Mouse (Mus musculus) heart, embryonic 13.5 days (tissue): ENCODE data around the gene Ppp1r1b. TPM values are rescaled to one million over a fixed set of nuclear protein-coding genes. Genes with fewer than 3 reads are reported as not detected.
A peak's percentile ranks its signal among the peaks of the same experiment; 100 is the strongest.

Experiments used
- ATAC-seq: fragments of 200-750 bp; cut with Nextera tagmentation; 2 replicates; pipeline ENCODE4 v1.8.0; 2017; ENCODE audit warnings: moderate TSS enrichment; ENCODE audit not compliant: insufficient number of reproducible peaks, low FRiP score, low TSS enrichment; ENCODE audit errors: extremely low read depth
- H3K27ac ChIP-seq: fragments of 300-500 bp; sonication (generic); replicated peaks from 2 replicates; pipeline ENCODE4 v1.5.1; 2015; ENCODE audit warnings: moderate library complexity, mild to moderate bottlenecking, inconsistent platforms
- H3K27me3 ChIP-seq: fragments of 300-500 bp; sonication (generic); replicated peaks from 2 replicates; pipeline ENCODE4 v1.6.1; 2015; ENCODE audit warnings: mild to moderate bottlenecking, inconsistent platforms
- H3K36me3 ChIP-seq: fragments of 300-500 bp; sonication (generic); 2 replicates; pipeline ENCODE4 v1.6.1; 2015; ENCODE audit warnings: mild to moderate bottlenecking, inconsistent platforms
- H3K4me1 ChIP-seq: fragments of 300-500 bp; sonication (generic); 2 replicates; pipeline ENCODE4 v1.6.1; 2015; ENCODE audit warnings: inconsistent platforms
- H3K4me2 ChIP-seq: fragments of 300-500 bp; sonication (generic); 2 replicates; pipeline ENCODE4 v1.6.1; 2015; ENCODE audit warnings: inconsistent platforms, mild to moderate bottlenecking, moderate library complexity
- H3K4me3 ChIP-seq: fragments of 300-500 bp; sonication (generic); 2 replicates; pipeline ENCODE4 v1.5.1; 2015; ENCODE audit warnings: moderate library complexity, mild to moderate bottlenecking, inconsistent platforms
- H3K9ac ChIP-seq: fragments of 300-500 bp; sonication (generic); 2 replicates; pipeline ENCODE4 v1.6.1; 2015; ENCODE audit warnings: inconsistent platforms, mild to moderate bottlenecking, moderate library complexity
- H3K9me3 ChIP-seq: fragments of 300-500 bp; sonication (generic); 2 replicates; pipeline ENCODE4 v1.6.1; 2016; ENCODE audit warnings: inconsistent platforms
- WGBS: fragments of 180-500 bp; shearing (Covaris S2); methylation state at CpG from one replicate; pipeline ENCODE4 v1.1.7; 2015; ENCODE audit warnings: mixed read lengths; 5-methylcytosine and 5-hydroxymethylcytosine counted together
- polyA plus RNA-seq: library from polyadenylated mRNA; unstranded; fragments of >200 nt; fragmentation: Nextera tagmentation; extraction: Ambion mirVana; gene quantifications from 2 replicates; pipeline ENCODE4 v1.2.1, GENCODE M21; 2015

Ppp1r1b gene
- polyA plus RNA-seq: 40.5 and 51.7 TPM in 2 replicates

DNA sequence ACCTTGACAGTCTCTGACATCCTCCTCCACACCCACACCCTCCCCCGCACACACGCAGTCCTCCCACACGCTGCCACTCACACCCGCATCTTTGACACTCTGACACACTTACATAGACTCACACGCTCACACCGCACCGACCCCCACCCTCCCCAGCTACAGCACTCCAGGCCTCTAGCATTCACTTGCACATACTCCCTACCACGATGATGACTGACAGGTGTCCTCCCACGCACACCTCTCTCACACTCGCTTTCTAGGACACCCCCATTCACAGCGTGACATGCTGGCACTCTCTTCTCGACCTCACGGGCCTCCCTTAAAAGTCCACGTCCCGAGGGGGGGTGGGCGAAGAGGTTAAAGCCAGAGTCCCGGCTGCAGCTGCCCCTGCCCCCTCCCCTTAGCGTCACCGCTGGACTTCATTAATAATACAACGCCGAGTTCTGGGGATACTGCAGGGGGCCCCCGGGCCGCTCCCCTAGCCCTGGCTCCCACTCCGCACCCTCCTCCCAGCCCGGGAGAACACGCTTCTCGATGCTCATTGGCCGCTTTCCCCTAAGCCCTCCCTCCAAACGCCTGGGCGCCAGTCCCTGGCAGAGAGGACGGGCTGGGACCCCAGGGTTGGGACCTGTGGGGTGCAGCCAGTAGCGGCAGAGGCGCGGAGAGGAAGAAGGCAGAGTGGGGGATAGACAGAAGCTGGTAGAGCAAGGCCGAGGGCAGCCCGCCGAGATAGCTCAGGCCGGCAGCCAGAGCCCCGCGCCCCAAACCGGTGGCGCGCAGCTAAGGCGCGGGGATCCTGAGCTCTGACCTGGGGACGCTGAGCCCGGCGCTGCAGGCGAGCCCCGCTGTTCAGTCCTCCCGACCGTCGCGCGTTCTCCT lies at the start of gene Ppp1r1b:
Gene Ppp1r1b, plus strand, starts transcription at position 322 of the 879 bp plus-strand sequence.
- H3K4me1 ChIP-seq: peaks cover 52% of the 10 kb centered on the region
- WGBS: under 1% methylated on average over 55 of the region's 55 CpGs
- no peak within 1 kb of the TSS for H3K27ac ChIP-seq
- H3K4me2 ChIP-seq: peak within 1 kb of the TSS; percentile 94
- no peaks in the 10 kb centered on the region for H3K9me3 ChIP-seq
- no peak; the same call in 1 of the 2 replicates for ATAC-seq
- peak within 1 kb of the TSS; percentile 69 for H3K4me3 ChIP-seq
- no peaks in the 10 kb centered on the region for H3K36me3 ChIP-seq
- peak within 1 kb of the TSS; percentile 80 for H3K9ac ChIP-seq
- peaks cover 94% of the 10 kb centered on the region for H3K27me3 ChIP-seq

DNA sequence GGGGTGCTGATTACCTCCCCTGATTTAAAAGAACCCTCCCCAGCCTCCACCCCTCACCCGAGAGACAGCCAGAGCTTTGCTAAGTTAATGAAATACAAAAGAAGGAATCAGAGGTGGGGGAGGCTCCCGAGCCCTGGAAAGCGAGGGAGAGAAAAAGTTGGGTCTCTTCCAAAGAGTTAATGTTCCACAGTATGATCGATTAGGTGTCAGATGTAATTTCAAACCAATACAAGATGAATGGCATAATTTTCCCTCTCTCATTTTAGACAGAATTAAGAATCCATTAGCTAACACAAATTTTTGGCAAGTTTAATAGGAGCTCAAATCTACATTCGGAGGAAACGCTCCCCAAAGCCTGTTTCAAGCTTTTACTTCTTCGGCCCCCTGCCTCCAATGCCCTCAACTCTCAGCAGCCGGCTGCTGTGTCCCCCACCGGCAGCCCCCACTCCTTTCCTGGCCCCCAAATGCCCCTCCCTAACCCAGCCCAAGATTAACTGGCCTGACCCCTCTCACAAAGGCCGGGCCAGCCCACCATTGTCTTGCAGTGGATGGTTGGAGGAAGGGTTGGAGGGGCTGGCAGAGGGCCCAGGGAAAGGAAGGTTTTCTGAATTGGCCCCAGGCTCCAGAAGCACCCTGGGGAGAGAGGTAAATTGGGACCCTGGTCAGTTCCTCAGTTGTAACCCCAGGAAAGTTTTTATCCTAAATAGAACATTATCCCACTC lies 49.6 kb upstream of the Ppp1r1b start:
- H3K9me3 ChIP-seq: no peaks in the 10 kb centered on the region
- WGBS: 26% methylated on average over 10 of the region's 10 CpGs
- ATAC-seq: no peak
- H3K9ac ChIP-seq: 0 out of 2 replicates have a peak overlapping the region, but pooled peaks have one; percentile 64
- H3K36me3 ChIP-seq: no peaks in the 10 kb centered on the region
- no peak overlapping the region for H3K27ac ChIP-seq
- peak overlapping the region; percentile 2; the same call in 1 of the 2 replicates for H3K4me2 ChIP-seq
- H3K4me1 ChIP-seq: peaks cover 46% of the 10 kb centered on the region
- peaks cover 64% of the 10 kb centered on the region for H3K27me3 ChIP-seq
- no peak overlapping the region for H3K4me3 ChIP-seq

DNA sequence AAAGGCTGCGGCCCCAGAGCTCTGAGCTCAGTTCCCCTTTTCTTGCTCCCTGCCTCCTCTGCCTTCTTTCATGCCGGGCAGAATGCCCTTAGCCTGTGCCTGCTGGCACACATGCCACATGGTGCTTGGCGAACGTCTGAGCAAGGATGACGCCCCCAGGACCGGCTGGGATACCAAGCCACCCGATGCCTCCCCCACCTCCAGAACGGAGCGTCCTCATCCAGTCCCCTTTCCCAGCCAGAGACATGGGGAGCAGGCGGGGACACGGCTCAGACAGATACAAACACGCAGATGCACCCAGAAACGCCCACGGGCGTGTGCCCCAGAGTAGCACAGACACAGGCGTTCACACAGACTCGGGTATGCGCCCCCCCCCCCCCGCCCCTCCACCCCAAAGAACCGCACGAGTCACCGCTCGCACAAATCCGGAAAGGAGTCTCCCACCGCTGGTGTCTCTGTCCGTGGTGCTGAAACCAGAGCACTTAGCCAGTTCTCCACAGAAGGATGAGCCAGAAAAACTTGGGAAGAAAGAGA lies 34.3 kb upstream of the Ppp1r1b start:
- H3K4me1 ChIP-seq: no peaks in the 10 kb centered on the region
- peak overlapping the region; percentile 16; the same call in 1 of the 2 replicates for H3K4me3 ChIP-seq
- no peaks in the 10 kb centered on the region for H3K36me3 ChIP-seq
- no peak overlapping the region for H3K27ac ChIP-seq
- ATAC-seq: no peak
- H3K9me3 ChIP-seq: no peaks in the 10 kb centered on the region
- H3K9ac ChIP-seq: no peak overlapping the region
- H3K4me2 ChIP-seq: peak overlapping the region; percentile 31; the same call in 1 of the 2 replicates
- H3K27me3 ChIP-seq: peaks cover 98% of the 10 kb centered on the region
- 2% methylated on average over 26 of the region's 26 CpGs for WGBS

DNA sequence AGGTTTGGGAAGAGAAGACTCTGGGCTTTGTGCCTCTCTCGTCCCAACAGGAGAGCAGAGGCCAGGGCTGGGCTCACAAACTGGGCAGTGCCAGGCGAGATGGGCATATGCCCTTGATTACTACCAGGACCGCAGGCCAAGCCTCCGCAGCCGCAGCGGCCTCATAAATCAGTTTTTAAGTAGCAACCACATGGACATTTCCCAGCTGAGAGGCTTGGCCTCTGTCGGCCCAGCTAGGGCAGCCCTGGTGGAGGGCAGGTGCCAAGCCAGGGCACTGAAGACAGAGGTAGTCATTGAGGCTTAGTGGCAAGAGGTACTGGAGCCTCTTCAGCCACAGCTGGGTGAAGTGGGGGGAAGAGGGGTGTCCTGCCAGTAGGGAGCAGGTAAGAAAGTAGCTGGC lies 30.7 kb upstream of the Ppp1r1b start:
- WGBS: 6% methylated on average over 7 of the region's 7 CpGs
- Histone ChIP-seq H3K36me3 (no peaks in the 10 kb centered on the region), H3K4me3 (no peak overlapping the region), H3K4me2 (no peak overlapping the region), H3K27me3 (peaks cover 100% of the 10 kb centered on the region), H3K27ac (no peak overlapping the region), H3K9ac (no peak overlapping the region), H3K4me1 (no peaks in the 10 kb centered on the region), H3K9me3 (no peaks in the 10 kb centered on the region)
- ATAC-seq: no peak

DNA sequence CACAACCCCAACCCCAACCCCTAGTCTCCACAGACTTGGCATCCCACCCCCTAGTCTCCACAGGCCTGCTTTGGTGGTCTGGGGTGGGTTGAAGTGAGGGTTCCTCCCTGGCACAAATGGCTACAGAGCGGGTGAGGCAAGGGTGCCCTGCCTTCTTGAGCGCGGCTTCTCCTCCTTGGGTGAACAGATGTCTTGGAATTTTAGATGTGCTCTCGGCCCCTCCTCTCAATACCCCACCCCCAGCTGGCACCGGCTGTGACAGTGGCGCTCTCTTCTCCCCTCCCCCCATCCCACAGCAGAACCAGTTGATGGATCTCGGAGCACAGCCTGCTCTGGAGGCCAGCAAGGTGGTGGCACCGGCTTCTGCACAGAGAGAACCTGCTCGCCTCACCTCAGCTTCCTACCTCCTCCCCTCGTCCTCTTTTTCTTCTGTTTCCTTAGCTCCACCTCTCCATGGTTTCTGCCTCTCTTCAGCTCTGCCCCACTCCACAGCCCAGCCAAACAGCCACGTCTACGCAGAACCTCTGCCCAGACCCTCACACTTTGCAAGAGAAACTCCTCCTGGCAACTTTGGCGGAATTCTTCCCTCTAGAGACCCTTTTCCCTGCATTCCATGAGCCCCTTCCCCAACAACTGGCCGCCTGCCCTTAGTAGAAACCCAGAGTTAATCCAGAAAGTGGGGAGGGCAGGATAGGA lies 29.6 kb upstream of the Ppp1r1b start:
- Histone ChIP-seq H3K36me3 (no peaks in the 10 kb centered on the region), H3K4me2 (no peak overlapping the region), H3K27ac (no peak overlapping the region), H3K27me3 (peaks cover 100% of the 10 kb centered on the region), H3K9ac (no peak overlapping the region), H3K4me3 (no peak overlapping the region), H3K9me3 (no peaks in the 10 kb centered on the region), H3K4me1 (no peaks in the 10 kb centered on the region)
- 1% methylated on average over 14 of the region's 14 CpGs for WGBS
- ATAC-seq: no peak

DNA sequence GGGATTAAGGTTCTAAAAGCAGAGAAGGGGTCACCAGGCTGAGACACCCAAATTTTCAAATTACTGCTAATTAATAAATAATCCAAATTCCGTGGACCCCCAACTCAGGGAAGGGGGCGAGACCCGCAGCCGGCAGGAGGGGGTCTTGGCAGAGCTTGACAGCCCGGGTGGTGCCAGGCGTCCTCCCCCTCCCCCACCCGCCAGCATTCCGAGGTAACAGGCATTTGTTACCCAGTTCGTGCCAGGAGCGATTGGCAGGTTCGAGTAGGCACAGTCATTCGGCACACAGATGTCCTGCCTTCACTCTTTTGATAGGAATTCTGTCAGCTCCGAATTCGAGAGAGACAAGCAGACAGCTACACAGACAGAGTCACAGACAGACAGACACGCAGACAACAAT lies 29.1 kb upstream of the Ppp1r1b start:
- no peaks in the 10 kb centered on the region for H3K4me1 ChIP-seq
- H3K36me3 ChIP-seq: no peaks in the 10 kb centered on the region
- WGBS: 3% methylated on average over 15 of the region's 15 CpGs
- no peak overlapping the region for H3K9ac ChIP-seq
- H3K27me3 ChIP-seq: peaks cover 100% of the 10 kb centered on the region
- no peak for ATAC-seq
- no peak overlapping the region for H3K4me2 ChIP-seq
- no peak overlapping the region for H3K27ac ChIP-seq
- H3K9me3 ChIP-seq: no peaks in the 10 kb centered on the region
- no peak overlapping the region for H3K4me3 ChIP-seq

DNA sequence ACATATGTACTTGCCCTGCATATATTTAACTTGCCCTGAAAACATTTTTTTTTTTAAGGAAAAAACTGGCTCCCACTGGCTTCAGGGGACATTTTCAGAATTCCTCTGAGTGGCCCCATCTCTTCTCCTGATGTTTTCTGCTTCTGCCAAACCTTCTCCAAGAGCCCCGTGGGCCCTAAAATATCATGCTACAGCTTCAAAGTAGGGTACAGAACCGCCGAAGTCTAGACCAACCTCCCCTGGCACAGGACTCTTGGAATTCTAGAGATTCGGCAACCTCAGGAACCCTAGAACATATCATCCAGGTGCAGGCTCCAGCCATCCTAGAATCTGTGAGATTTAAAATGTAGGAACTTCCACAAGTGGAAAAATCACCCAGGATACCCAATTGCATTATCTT lies 28.7 kb upstream of the Ppp1r1b start:
- no peak overlapping the region for H3K27ac ChIP-seq
- H3K27me3 ChIP-seq: peaks cover 100% of the 10 kb centered on the region
- 14% methylated on average over 4 of the region's 4 CpGs for WGBS
- no peaks in the 10 kb centered on the region for H3K4me1 ChIP-seq
- no peak overlapping the region for H3K4me3 ChIP-seq
- no peak for ATAC-seq
- H3K4me2 ChIP-seq: no peak overlapping the region
- H3K36me3 ChIP-seq: no peaks in the 10 kb centered on the region
- no peak overlapping the region for H3K9ac ChIP-seq
- H3K9me3 ChIP-seq: no peaks in the 10 kb centered on the region

DNA sequence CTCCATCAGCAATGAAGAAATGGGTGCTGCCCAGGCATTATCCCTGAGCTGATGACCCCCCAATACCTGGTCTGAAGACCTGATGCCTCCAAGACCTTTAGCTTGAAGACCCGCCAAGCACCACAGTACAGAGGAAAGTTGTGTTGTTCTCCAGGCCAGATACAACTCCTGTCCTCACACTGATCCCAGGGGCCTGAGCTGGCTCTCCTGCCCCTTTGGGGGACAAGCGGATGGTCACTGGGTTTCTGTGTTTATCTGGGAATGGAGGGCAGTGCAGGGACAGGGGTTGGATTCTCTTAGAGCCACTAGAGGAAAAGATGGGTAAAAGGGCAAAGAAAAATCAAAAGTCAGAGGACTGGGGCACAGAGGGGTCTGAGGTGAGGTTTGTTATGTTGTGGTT lies 28.3 kb upstream of the Ppp1r1b start:
- no peak for ATAC-seq
- no peak overlapping the region for H3K27ac ChIP-seq
- no peaks in the 10 kb centered on the region for H3K9me3 ChIP-seq
- H3K27me3 ChIP-seq: peaks cover 100% of the 10 kb centered on the region
- no peaks in the 10 kb centered on the region for H3K36me3 ChIP-seq
- no peak overlapping the region for H3K4me2 ChIP-seq
- no peaks in the 10 kb centered on the region for H3K4me1 ChIP-seq
- 5% methylated on average over 2 of the region's 2 CpGs for WGBS
- H3K9ac ChIP-seq: no peak overlapping the region
- H3K4me3 ChIP-seq: no peak overlapping the region

DNA sequence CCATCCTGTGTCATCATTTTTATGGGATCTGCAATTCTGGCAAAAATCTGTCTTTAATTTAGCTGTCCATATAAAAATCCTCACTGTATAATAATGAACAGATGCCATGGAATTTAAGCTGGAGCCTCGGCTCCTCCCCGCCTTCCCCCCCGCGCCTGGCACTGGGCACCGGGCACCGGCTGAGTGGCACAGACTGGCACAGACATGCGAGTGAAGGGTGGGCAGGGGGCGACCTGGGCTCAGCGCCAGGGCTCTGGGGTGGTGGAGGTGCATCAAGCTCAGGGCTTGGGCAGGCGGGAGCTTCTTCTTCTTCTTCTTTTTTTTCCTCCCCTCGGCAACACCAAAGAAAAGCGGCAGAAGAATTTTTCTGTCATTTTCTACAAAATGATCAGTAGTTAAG lies 27.8 kb upstream of the Ppp1r1b start:
- Histone ChIP-seq H3K4me1 (no peaks in the 10 kb centered on the region), H3K36me3 (no peaks in the 10 kb centered on the region), H3K9ac (no peak overlapping the region), H3K27me3 (peaks cover 100% of the 10 kb centered on the region), H3K9me3 (no peaks in the 10 kb centered on the region), H3K27ac (no peak overlapping the region), H3K4me2 (no peak overlapping the region), H3K4me3 (no peak overlapping the region)
- no peak for ATAC-seq
- WGBS: 10% methylated on average over 12 of the region's 12 CpGs

DNA sequence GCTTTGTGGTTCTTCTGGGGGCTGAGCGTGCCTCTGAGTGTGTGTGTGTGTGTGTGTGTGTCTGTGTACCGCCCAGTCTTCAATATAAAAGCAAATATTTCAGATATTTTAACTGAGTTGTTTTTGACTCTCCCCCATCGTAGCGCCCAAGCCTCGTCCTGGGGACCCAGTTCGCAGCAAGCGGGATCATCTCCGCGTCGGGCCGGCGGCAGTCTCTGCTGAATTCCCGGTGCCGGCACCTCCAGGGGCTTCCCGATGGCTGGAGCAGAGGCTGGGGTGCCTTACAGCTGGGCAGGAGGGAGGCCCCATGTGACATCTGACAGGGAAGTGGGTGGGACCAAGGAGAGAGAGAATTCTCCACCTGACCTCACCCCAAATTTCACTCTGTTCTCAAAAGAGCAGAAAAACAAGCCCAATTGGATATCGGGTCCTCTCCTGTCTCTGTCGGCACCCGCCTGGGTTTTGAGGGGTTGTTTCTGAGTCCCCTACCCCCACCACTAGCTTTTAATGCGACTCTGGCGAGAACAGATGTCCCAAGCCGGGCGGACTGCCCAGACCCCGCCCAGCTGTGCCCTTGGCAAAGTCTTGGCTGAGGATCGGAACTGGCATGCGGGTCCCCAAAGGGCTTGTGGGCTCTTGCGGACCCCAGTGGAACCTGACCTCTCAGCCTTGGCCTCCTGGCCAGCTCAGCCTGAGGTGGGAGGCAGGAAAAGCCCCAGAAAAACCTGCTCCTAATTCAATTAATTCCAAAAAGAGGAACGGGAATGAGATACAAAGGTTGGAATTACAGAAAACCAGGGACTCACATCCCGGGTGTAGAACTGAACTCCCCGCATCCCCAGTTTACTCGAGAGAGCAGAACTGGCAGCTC lies 27.2 kb upstream of the Ppp1r1b start:
- Histone ChIP-seq H3K4me3 (no peak overlapping the region), H3K36me3 (no peaks in the 10 kb centered on the region), H3K4me2 (no peak overlapping the region), H3K9ac (no peak overlapping the region), H3K27ac (no peak overlapping the region), H3K4me1 (no peaks in the 10 kb centered on the region), H3K9me3 (no peaks in the 10 kb centered on the region), H3K27me3 (peaks cover 100% of the 10 kb centered on the region)
- ATAC-seq: no peak
- 1% methylated on average over 30 of the region's 30 CpGs for WGBS
